Mouse (Mus musculus) cerebellum, postnatal 4 days (tissue): Measurements from ENCODE around the gene Mboat2.
A peak's percentile ranks its signal among the peaks of the same experiment; 100 is the strongest.

Experiments
- DNase-seq, 2 experiments: peaks; one replicate each; pipeline ENCODE4 v3.0.0; 2022; ENCODE audit warnings: low spot score in 2 of 2, mixed read lengths in 1 of 2

The Mboat2 gene

GRCm38 (mm10) chr12:24863762-24864161 lies 33.1 kb downstream of the Mboat2 start:
- DNase-seq = no peak

DNA sequence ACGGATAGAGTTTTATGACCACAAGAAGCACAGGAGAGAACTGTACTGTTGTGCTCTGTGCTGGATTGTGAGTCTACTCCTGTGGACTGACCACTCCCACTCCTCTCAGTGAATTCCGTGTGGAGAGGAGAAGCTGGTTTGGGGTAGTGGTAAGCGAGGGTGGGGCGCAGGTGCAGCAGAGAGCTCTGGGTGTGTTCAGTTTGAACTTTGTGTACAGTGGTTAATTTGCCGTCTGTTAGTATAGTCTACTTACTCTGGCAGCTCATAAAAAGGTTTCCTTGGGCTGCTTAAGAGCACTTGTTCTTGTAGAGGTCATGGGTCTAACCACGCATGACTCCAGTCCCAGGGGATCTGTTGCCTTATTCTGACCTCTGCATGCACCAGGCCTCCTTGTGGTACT lies 36.0 kb downstream of the Mboat2 start:
- DNase-seq = no peak

DNA sequence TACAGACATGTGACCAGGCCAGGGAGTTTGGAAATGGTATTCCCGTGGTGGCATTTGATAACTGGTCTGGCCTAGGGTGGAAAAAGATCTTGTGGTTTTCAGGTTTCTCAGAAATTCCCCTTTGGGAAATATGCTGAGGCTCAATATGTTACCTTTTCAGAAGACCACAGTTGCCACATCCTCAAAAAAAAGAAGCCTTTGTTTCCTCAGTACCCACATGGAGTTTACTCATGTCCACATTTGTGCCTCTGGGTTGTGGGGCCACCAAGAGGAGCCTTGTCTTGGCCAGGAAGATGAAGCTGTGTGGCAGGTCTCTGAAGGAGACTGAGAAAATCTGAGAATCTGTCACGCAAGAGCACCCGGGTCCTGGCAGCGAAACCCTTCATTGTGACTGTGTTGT lies 38.0 kb downstream of the Mboat2 start:
- no peak for DNase-seq

GRCm38 (mm10) chr12:24869231-24869630 lies 38.6 kb downstream of the Mboat2 start:
- DNase-seq = no peak

DNA sequence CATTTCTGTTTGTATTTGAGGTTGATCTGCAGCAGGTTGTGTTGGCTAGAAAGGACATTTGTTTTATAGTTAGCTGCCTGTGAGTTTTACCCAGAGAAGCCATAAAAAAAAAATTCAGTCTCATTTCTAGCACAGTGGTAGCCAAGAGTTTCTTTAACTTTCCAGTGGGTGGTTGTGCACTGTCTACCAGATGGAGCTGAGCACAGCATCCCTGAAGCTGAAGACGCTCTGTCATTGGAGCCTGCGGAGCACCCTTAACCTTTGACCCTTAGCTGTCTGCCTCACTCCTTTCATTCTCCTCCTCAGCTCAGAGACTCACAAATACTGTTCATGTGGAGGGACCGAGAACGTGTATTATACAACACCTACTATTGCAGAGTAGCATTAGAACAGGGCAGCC lies 40.2 kb downstream of the Mboat2 start:
- DNase-seq = no peak

DNA sequence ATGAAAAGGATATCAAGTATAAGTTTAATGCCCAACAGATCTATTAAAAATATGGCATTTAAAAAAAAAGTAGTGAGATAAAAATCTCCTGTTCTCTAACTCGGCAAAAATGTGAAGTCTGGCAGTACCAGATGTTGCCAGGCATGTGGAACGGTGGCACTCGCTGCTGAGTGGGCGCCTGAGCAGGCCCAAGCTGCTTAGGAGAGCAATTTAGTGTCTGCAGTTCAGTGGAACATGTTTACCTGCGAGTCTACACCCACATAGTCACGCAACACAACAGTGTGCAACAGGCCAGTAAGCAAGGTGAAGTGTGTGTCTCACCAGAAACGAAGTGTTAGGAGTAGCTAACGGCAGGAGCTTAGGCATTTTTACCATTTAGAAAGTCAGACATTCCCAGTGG lies 41.6 kb downstream of the Mboat2 start:
- no peak for DNase-seq

DNA sequence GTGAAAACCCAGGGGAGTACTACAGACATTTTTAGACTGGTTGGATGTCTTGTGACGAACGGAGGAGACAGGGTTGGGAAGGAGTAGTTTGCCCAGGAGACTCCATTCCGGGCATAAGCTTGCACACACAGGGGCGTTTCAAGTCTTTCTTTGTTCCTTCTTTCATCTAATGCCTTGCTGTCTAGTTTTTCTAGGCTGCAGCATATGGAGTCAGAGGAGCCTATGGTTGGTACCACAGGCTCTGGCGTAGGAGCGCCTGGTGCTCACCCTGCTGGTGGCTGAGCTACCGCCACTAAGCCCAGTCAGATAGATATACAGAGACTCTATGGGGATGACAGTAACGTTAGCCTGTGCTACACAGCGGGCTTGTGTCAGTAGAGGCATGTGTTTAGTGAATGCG lies 42.0 kb downstream of the Mboat2 start:
- no peak for DNase-seq

DNA sequence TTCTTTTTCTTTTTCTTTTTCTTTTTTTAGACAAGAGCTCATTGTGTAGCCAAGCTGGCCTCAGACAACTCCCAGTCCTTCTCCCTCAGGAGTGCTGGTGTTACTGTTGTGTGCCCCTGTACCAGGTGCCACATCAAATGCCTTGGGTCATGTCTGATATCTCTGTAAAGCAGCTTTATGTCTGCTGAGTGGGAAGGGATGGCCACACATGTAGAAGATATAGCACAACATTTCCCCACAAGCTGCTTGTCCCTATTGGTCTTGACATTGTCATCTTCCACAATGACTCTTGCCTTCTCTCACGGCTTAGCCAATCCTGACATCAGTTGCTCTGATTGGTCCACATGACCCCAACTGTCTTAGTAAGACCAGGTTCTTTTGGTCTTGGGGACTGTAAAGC lies 45.2 kb downstream of the Mboat2 start:
- no peak for DNase-seq

- DNase-seq = no peak
These were observed 46.6 kb downstream of the Mboat2 start for GRCm38 (mm10) chr12:24877231-24877630.

GRCm38 (mm10) chr12:24878090-24878489 lies 47.4 kb downstream of the Mboat2 start:
- DNase-seq = no peak

DNA sequence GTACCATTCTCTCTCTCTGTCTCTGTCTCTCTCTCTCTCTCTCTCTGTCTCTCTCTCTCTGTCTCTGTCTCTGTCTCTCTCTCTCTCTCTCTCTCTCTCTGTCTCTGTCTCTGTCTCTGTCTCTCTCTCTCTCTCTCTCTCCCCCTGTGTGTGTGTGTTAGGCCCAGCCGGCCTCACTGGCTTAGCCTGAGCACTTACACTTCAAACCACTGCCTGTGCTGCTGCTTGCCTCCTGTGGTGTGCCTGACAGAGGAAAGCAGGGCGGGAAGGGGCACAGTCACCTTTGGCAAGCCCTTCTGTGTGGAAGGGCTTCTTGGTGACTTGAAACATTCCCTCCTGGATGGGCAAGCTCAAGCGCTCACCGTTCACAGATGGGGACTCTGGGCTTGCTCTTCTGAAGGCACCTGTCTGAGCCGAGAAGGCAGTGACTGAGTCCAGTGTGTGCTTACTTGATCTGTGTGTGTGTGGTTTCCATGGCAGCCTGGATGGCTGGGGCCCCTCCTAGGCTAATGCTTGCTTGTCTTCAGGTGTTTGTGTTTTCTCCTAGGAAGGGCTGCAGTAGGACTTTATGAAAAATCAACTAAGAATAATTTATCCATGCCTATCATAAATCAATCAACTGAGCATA lies 48.2 kb downstream of the Mboat2 start:
- no peak for DNase-seq

- DNase-seq = no peak
These were observed 48.9 kb downstream of the Mboat2 start for GRCm38 (mm10) chr12:24879613-24880029.

DNA sequence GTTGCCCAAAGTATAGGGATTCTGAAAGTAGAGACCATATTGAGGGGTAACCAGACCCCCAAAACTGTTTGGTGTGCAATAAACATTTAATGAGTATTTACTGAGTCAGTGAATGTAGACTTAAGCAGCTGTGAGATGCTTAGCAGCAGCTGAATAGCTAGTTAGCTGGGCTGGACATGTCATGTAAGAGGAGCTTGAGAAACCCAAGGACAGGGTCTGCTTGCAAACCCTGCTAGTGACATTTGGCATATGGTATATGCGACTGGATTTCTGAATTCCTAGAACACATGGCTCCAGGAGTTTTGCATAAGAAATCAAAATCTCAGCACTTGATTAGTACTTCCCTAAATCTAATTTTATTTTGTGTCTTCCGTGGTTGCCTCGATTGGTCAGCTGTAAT lies 52.6 kb downstream of the Mboat2 start:
- no peak for DNase-seq

GRCm38 (mm10) chr12:24886800-24887199 lies 56.1 kb downstream of the Mboat2 start:
- DNase-seq = no peak

DNA sequence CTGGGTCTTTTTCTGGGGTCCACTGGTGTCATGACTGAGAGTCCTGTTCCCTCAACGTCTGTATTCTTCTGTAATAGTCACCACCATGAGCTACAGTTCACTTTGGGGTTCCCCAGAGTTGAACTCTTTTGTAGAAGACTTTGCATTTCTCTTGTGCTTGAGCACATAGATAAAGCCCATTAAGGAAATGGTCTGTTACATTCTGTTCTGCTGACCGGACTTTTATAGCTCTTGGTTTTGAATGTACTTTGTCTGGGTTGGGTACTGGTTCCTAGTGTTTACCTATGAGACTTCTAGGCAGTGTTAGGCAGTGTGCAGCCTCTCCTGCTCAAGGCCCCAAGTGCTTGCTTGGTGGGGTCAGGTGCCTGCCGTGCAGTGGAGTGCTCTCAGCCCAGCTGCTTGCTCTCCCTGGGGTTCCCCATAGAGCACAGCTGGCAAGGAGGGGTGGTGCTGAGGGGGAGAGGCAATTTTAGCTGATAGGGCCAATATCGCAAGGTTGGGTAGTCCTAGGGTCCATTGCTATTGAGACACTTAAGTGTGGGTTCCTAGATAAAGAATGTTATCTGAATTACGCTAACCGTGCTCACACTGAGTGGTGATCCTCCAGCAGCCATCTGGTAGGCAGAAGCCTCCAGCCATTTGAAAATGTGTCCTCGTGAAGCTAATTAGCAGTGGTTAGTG lies 58.8 kb downstream of the Mboat2 start:
- no peak for DNase-seq

DNA sequence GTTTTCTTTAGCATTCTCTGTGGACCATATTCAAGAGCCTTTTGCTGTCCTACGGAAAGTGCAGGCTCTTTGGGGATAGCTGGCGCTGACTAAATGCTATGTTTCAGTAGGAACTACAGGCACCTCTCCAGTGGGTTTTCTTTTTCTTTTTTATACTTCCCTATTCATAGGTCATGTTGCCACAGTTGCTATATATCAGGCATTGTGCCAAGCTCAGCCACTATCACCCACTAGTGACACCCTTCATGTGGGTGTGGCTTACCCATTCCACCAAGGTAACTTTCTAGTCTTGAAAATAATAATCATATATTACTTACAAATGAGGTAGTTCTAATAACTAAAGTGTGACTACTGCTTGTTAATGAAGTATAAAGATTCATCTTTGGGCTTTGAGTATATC lies 59.5 kb downstream of the Mboat2 start:
- DNase-seq = no peak

- DNase-seq = no peak
These were observed 60.2 kb downstream of the Mboat2 start for GRCm38 (mm10) chr12:24890684-24891459.

- no peak for DNase-seq
These were observed 61.9 kb downstream of the Mboat2 start for GRCm38 (mm10) chr12:24892536-24892935.

- DNase-seq = peak; percentile 24 to 35
These were observed 63.2 kb downstream of the Mboat2 start for GRCm38 (mm10) chr12:24893777-24894468.

DNA sequence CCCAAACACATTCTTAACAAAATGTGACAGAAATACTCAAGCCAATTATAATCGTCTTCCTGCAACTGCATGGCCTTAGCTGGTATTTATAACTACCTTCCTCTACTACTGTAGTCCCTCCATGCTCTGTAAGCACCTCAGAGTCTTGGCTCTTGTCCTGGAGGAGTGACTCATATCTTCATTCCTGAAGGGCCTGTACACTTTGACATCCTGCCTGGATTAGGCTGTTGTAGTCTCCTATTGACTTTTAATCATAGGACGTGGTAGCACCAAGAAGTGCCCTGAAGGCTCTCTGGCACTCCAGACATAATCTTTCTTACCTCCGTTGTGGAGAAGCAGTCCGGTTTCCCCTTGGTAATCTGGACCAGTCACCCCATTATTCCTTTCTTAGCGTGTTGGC lies 64.7 kb downstream of the Mboat2 start:
- DNase-seq = no peak

GRCm38 (mm10) chr12:24897354-24897753 lies 66.7 kb downstream of the Mboat2 start:
- DNase-seq = no peak

DNA sequence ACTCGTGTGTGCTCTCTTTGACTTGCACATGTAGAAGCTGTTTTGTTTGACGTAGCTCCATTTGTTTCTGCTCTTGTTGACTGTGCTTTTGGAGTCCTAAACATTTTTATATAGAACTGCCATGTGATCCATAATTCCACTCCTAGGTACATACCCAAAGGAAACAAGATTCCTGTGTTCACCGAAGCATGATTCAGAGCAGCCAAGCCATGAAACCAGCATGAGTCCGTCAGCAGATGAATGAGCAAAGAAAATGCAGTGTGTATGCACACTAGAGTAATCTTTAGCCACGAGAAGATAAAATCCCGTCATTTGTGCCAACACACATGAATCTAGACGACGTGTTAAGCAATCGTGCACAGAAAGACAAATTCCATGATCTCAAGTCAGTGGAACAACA lies 67.5 kb downstream of the Mboat2 start:
- DNase-seq = no peak
